Mouse (Mus musculus) C2C12 (cell line): ENCODE results near the gene Dennd2a.

Experiments used
- CEBPB ChIP-seq: IDR thresholded peaks from one replicate; pipeline ENCODE4 v1.6.1; 2011; ENCODE audit warnings: low read depth, mild to moderate bottlenecking, control low read depth, moderate library complexity
- CTCF ChIP-seq: IDR thresholded peaks from one replicate; pipeline ENCODE4 v1.5.1; 2011; ENCODE audit not compliant: control insufficient read depth, insufficient read depth, insufficient read length
- MAX ChIP-seq: IDR thresholded peaks from one replicate; pipeline ENCODE4 v1.6.1; 2011; ENCODE audit warnings: mild to moderate bottlenecking, control low read depth
- MYOD1 ChIP-seq: IDR thresholded peaks from one replicate; pipeline ENCODE4 v1.6.1; 2011; ENCODE audit warnings: low read depth; ENCODE audit not compliant: control insufficient read depth, insufficient read length
- MYOG ChIP-seq: IDR thresholded peaks from one replicate; pipeline ENCODE4 v1.6.1; 2011; ENCODE audit not compliant: control insufficient read depth, insufficient read length; ENCODE audit errors: extremely low read depth
- USF1 ChIP-seq: IDR thresholded peaks from one replicate; pipeline ENCODE4 v1.6.1; 2011; ENCODE audit warnings: low read depth, mild to moderate bottlenecking, control low read depth, moderate library complexity

- TF ChIP-seq CTCF = no peak
- no peak for TF ChIP-seq MYOG
- no peak for TF ChIP-seq MYOD1
- no peak for TF ChIP-seq MAX
- no peak for TF ChIP-seq USF1
- no peak for TF ChIP-seq CEBPB
Observed at GRCm38 (mm10) chr6:39554888-39555647, 2.6 kb downstream of the Dennd2a start.
